Mouse (Mus musculus) megakaryocyte, embryonic 14.5 days (primary cell): ENCODE measurements at regions not wholly inside any gene's neighbourhood (a gene's known extent, or its start where the extent isn't known, plus 50 kb on each side); places are given as distances from the start of the nearest gene placed in this dataset.

Experiments used
- FLI1 ChIP-seq: IDR thresholded peaks from 2 replicates; pipeline ENCODE4 v1.6.1; 2012; ENCODE audit warnings: low read length, inconsistent platforms, mixed read lengths
- GATA1 ChIP-seq: IDR thresholded peaks from 3 replicates; pipeline ENCODE4 v1.6.1; 2012; ENCODE audit warnings: mixed read lengths, low read length, inconsistent platforms, borderline replicate concordance

GRCm38 (mm10) chr3:41171310-41171709, 88.5 kb upstream of the Pgrmc2 start:
- no peak for TF ChIP-seq FLI1
- TF ChIP-seq GATA1: no peak
